Mouse (Mus musculus): ENCODE measurements at regions not wholly inside any gene's neighbourhood (a gene's known extent, or its start where the extent isn't known, plus 50 kb on each side); places are given as distances from the start of the nearest gene placed in this dataset.

- Histone ChIP-seq H3K4me1 (replicated peaks; ENCODE audit: low read depth, low read length) (no peaks in the 10 kb centered on the region), H3K36me3 (ENCODE audit: insufficient read depth, low read length) (no peaks in the 10 kb centered on the region), H3K4me3 (replicated peaks; ENCODE audit: low read length) (no peak overlapping the region), H3K27me3 (ENCODE audit: insufficient read depth, low read length) (no peaks in the 10 kb centered on the region), H3K9me3 (ENCODE audit: low read length) (peaks cover 7% of the 10 kb centered on the region; the same call in 1 of the 2 replicates)
- TF ChIP-seq POU5F1 (IDR thresholded peaks at IDR 0.05; ENCODE audit: borderline replicate concordance, low read length) (no peak), CTCF (conservative IDR thresholded peaks at IDR 0.05; ENCODE audit: low read length) (no peak), NANOG (IDR thresholded peaks at IDR 0.05; ENCODE audit: borderline replicate concordance, low read length) (no peak)
These were observed 1456.2 kb upstream of the Adam24 start for GRCm38 (mm10) chr8:39218716-39219115.

- Histone ChIP-seq H3K9me3 (ENCODE audit: low read length) (peaks cover 7% of the 10 kb centered on the region; the same call in 1 of the 2 replicates), H3K4me1 (replicated peaks; ENCODE audit: low read depth, low read length) (no peaks in the 10 kb centered on the region), H3K4me3 (replicated peaks; ENCODE audit: low read length) (no peak overlapping the region), H3K36me3 (ENCODE audit: insufficient read depth, low read length) (no peaks in the 10 kb centered on the region), H3K27me3 (ENCODE audit: insufficient read depth, low read length) (no peaks in the 10 kb centered on the region)
- TF ChIP-seq POU5F1 (IDR thresholded peaks at IDR 0.05; ENCODE audit: borderline replicate concordance, low read length) (no peak), CTCF (conservative IDR thresholded peaks at IDR 0.05; ENCODE audit: low read length) (no peak), NANOG (IDR thresholded peaks at IDR 0.05; ENCODE audit: borderline replicate concordance, low read length) (no peak)
These were observed 1447.6 kb upstream of the Adam24 start for GRCm38 (mm10) chr8:39227239-39227638.

DNA sequence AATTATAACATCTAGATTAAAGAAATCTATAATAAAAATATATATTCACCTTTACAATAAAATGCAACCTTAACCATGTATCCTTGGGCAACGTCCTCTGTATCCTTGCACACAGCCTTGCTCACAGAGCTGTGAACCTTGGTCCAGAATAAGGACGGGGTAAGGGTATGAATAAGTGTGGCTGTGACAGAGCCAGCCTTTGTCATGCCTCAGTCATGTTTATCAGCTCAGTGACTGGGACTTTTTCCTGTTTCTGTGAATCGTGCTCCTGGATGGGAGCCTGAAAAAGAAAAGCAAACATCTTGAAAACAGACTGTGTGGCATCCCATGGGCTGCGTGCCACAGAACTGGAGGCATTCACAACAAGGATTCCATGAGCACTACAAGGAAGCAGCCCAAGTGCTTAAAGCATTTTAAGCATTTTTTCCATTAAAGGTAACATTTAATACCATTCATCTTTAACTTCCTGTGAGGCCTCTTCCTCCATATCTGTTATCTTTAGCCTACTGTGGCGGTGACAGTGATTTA, 1405.8 kb upstream of the Adam24 start:
- TF ChIP-seq POU5F1 (IDR thresholded peaks at IDR 0.05; ENCODE audit: borderline replicate concordance, low read length) (no peak), CTCF (conservative IDR thresholded peaks at IDR 0.05; ENCODE audit: low read length) (no peak), NANOG (IDR thresholded peaks at IDR 0.05; ENCODE audit: borderline replicate concordance, low read length) (no peak)

GRCm38 (mm10) chr8:39297548-39298306, 1377.2 kb upstream of the Adam24 start:
- no peak for TF ChIP-seq CTCF (conservative IDR thresholded peaks at IDR 0.05; ENCODE audit: low read length)
- TF ChIP-seq NANOG (IDR thresholded peaks at IDR 0.05; ENCODE audit: borderline replicate concordance, low read length): no peak
- TF ChIP-seq POU5F1 (IDR thresholded peaks at IDR 0.05; ENCODE audit: borderline replicate concordance, low read length): no peak
- no peaks in the 10 kb centered on the region for H3K27me3 ChIP-seq (ENCODE audit: insufficient read depth, low read length)
- H3K4me3 ChIP-seq (replicated peaks; ENCODE audit: low read length): no peak overlapping the region
- no peaks in the 10 kb centered on the region for H3K9me3 ChIP-seq (ENCODE audit: low read length)
- H3K36me3 ChIP-seq (ENCODE audit: insufficient read depth, low read length): no peaks in the 10 kb centered on the region
- H3K4me1 ChIP-seq (replicated peaks; ENCODE audit: low read depth, low read length): no peaks in the 10 kb centered on the region

More for the DNA sequence above, 1405.8 kb upstream of the Adam24 start:
- Histone ChIP-seq H3K4me1 (replicated peaks; ENCODE audit: low read depth, low read length) (no peaks in the 10 kb centered on the region), H3K9me3 (ENCODE audit: low read length) (no peaks in the 10 kb centered on the region), H3K27me3 (ENCODE audit: insufficient read depth, low read length) (no peaks in the 10 kb centered on the region), H3K4me3 (replicated peaks; ENCODE audit: low read length) (no peak overlapping the region), H3K36me3 (ENCODE audit: insufficient read depth, low read length) (no peaks in the 10 kb centered on the region)

DNA sequence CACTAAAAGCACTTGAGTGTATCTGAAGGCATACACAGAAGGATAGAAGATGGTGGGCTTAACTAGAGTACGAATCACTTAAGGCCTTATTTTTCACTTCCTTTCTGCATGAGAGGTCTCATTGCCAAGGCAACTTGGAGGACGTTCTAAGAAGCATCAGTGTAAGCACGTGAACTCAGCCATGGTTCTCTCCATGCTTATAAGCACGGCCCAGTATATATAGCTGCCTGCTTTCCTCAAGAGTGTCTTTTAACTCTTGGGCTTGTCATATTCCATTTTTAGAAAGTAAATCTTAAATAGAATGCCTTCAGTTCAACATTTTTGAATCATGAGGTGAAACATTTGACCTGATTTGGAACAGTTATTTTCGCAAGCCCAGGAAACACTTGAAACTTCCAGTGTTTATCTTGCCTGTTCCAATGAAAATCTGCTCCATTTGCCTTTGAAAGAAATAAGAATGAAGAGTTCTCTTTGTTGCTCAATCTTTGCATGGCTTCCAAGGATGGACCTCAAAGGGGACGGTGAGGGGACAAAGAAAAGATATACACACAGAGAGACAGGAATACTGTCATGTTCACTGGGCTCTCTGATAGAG, 1371.0 kb upstream of the Adam24 start:
- no peak for TF ChIP-seq CTCF (conservative IDR thresholded peaks at IDR 0.05; ENCODE audit: low read length)
- no peak for TF ChIP-seq POU5F1 (IDR thresholded peaks at IDR 0.05; ENCODE audit: borderline replicate concordance, low read length)
- TF ChIP-seq NANOG (IDR thresholded peaks at IDR 0.05; ENCODE audit: borderline replicate concordance, low read length): no peak
- Histone ChIP-seq H3K36me3 (ENCODE audit: insufficient read depth, low read length) (no peaks in the 10 kb centered on the region), H3K4me3 (replicated peaks; ENCODE audit: low read length) (no peak overlapping the region), H3K27me3 (ENCODE audit: insufficient read depth, low read length) (no peaks in the 10 kb centered on the region), H3K9me3 (ENCODE audit: low read length) (no peaks in the 10 kb centered on the region), H3K4me1 (replicated peaks; ENCODE audit: low read depth, low read length) (no peaks in the 10 kb centered on the region)

GRCm38 (mm10) chr8:39313854-39314253, 1361.0 kb upstream of the Adam24 start:
- Histone ChIP-seq H3K4me3 (replicated peaks; ENCODE audit: low read length) (no peak overlapping the region), H3K4me1 (replicated peaks; ENCODE audit: low read depth, low read length) (no peaks in the 10 kb centered on the region), H3K27me3 (ENCODE audit: insufficient read depth, low read length) (no peaks in the 10 kb centered on the region), H3K9me3 (ENCODE audit: low read length) (no peaks in the 10 kb centered on the region), H3K36me3 (ENCODE audit: insufficient read depth, low read length) (no peaks in the 10 kb centered on the region)
- no peak for TF ChIP-seq CTCF (conservative IDR thresholded peaks at IDR 0.05; ENCODE audit: low read length)
- no peak for TF ChIP-seq NANOG (IDR thresholded peaks at IDR 0.05; ENCODE audit: borderline replicate concordance, low read length)
- TF ChIP-seq POU5F1 (IDR thresholded peaks at IDR 0.05; ENCODE audit: borderline replicate concordance, low read length): no peak

DNA sequence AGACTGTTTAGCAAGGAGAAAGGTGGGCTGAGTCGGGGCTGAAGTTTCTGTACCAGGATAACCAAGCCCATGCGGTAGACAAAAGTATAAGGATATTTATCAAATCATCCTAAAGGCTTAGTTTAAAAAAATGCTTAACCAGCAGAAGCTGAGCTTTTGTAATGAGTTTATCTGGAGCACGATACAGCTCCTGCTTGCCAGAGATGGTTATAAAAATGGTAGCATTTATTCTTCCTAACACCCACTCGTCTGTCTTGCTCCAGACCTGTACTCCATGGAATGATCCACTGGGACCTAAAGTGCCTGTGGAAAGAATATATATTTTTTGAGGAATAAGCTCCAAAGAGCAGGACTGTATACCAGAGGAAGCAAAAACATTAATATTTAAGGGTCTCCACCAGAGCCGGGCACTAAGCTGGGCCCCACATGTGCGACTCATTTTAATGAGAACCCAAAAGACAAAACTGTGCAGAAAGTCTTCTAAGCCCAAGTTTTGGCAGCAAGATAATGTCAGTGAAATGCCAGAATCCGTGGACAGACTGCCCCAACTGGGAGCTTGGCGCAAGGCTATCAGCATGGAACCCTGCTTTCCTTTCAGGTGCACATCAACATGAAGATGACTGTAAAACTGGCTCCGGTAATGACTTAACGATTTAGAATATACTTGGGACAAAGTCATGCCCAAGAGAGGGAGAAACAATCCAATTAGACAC, 1359.2 kb upstream of the Adam24 start:
- no peaks in the 10 kb centered on the region for H3K36me3 ChIP-seq (ENCODE audit: insufficient read depth, low read length)
- no peak overlapping the region for H3K4me3 ChIP-seq (replicated peaks; ENCODE audit: low read length)
- no peaks in the 10 kb centered on the region for H3K9me3 ChIP-seq (ENCODE audit: low read length)
- H3K4me1 ChIP-seq (replicated peaks; ENCODE audit: low read depth, low read length): no peaks in the 10 kb centered on the region
- TF ChIP-seq NANOG (IDR thresholded peaks at IDR 0.05; ENCODE audit: borderline replicate concordance, low read length): no peak
- no peak for TF ChIP-seq POU5F1 (IDR thresholded peaks at IDR 0.05; ENCODE audit: borderline replicate concordance, low read length)
- no peak for TF ChIP-seq CTCF (conservative IDR thresholded peaks at IDR 0.05; ENCODE audit: low read length)
- no peaks in the 10 kb centered on the region for H3K27me3 ChIP-seq (ENCODE audit: insufficient read depth, low read length)

DNA sequence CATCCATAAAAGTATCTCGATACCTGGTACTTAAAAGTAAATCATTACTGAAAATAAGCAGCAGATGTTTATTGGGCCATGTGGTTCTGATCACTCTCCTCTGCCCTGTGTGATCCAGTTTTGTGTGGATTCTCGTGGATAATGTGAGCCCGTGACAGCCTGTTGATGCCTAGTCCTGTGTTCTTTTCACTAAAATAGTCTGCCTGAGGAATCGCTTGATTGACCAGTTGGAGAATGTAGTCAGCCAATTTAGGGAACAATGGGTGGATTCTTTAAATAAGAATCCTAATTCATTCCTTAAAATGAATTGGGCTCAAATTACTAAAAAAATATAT, 1358.7 kb upstream of the Adam24 start:
- H3K4me1 ChIP-seq (replicated peaks; ENCODE audit: low read depth, low read length): no peaks in the 10 kb centered on the region
- TF ChIP-seq NANOG (IDR thresholded peaks at IDR 0.05; ENCODE audit: borderline replicate concordance, low read length) (no peak), CTCF (conservative IDR thresholded peaks at IDR 0.05; ENCODE audit: low read length) (no peak), POU5F1 (IDR thresholded peaks at IDR 0.05; ENCODE audit: borderline replicate concordance, low read length) (no peak)

More for the DNA sequence above, 1358.7 kb upstream of the Adam24 start:
- no peaks in the 10 kb centered on the region for H3K9me3 ChIP-seq (ENCODE audit: low read length)
- no peaks in the 10 kb centered on the region for H3K36me3 ChIP-seq (ENCODE audit: insufficient read depth, low read length)
- H3K4me3 ChIP-seq (replicated peaks; ENCODE audit: low read length): no peak overlapping the region
- H3K27me3 ChIP-seq (ENCODE audit: insufficient read depth, low read length): no peaks in the 10 kb centered on the region

Measured in E14TG2a.4 (cell line).